Mouse (Mus musculus) MEL (cell line): ENCODE data around the gene Ogdhl. TPM values are rescaled to one million over a fixed set of nuclear protein-coding genes. Genes with fewer than 3 reads are reported as not detected.

ENCODE experiments used
- DNase-seq: peaks from one replicate; pipeline ENCODE4 v3.0.0; 2011; ENCODE audit warnings: low read depth, low spot score
- H3K27ac ChIP-seq: 2 replicates; pipeline ENCODE4 v1.5.1; 2012; ENCODE audit warnings: low read depth, mild to moderate bottlenecking, control low read depth, low read length, moderate library complexity; ENCODE audit not compliant: control insufficient read depth
- H3K27me3 ChIP-seq, 2 experiments: fragments of 150-350 bp in 1 of 2; sonication (generic) in 1 of 2; 2 replicates each; pipeline ENCODE4 v1.6.1; 2012; ENCODE audit warnings: low read length in 2 of 2, mild to moderate bottlenecking in 2 of 2, improper control_type of control experiment in 1 of 2, moderate library complexity in 1 of 2; ENCODE audit not compliant: insufficient read depth in 2 of 2, control insufficient read depth in 1 of 2
- H3K36me3 ChIP-seq, 2 experiments: 2 replicates each; pipeline ENCODE4 v1.6.1; 2012 to 2014; ENCODE audit warnings: low read length in 2 of 2, improper control_type of control experiment in 1 of 2, inconsistent platforms in 1 of 2, mild to moderate bottlenecking in 1 of 2; ENCODE audit not compliant: insufficient read depth in 2 of 2, control insufficient read depth in 1 of 2
- H3K4me1 ChIP-seq, 2 experiments: fragments of 150-350 bp in 1 of 2; sonication (generic) in 1 of 2; 2 replicates each; pipeline ENCODE4 v1.6.1; 2012; ENCODE audit warnings: low read length in 2 of 2, improper control_type of control experiment in 1 of 2, mild to moderate bottlenecking in 1 of 2; ENCODE audit not compliant: insufficient read depth in 2 of 2, control insufficient read depth in 1 of 2
- H3K4me3 ChIP-seq, 2 experiments: fragments of 150-350 bp in 1 of 2; sonication (generic) in 1 of 2; 2 replicates each; pipeline ENCODE4 v1.5.1; 2012; ENCODE audit warnings: low read depth in 2 of 2, low read length in 2 of 2, mild to moderate bottlenecking in 2 of 2, moderate library complexity in 2 of 2, control low read depth in 1 of 2, improper control_type of control experiment in 1 of 2; ENCODE audit not compliant: control insufficient read depth in 1 of 2, insufficient read depth in 1 of 2
- H3K79me2 ChIP-seq: 2 replicates; pipeline ENCODE4 v1.6.1; 2012; ENCODE audit warnings: mild to moderate bottlenecking, low read length, moderate library complexity; ENCODE audit not compliant: control insufficient read depth, poor library complexity, insufficient read depth
- H3K9ac ChIP-seq: 2 replicates; pipeline ENCODE4 v1.6.1; 2012; ENCODE audit warnings: low read depth, mild to moderate bottlenecking, control low read depth, low read length, moderate library complexity; ENCODE audit not compliant: control insufficient read depth, poor library complexity, severe bottlenecking
- H3K9me3 ChIP-seq: fragments of 150-350 bp; sonication (generic); replicated peaks from 2 replicates; pipeline ENCODE4 v1.6.1; 2012; ENCODE audit warnings: mild to moderate bottlenecking, low read length, improper control_type of control experiment, moderate library complexity; ENCODE audit not compliant: insufficient read depth
- CHD1 ChIP-seq: IDR thresholded peaks from 2 replicates; pipeline ENCODE4 v1.6.1; 2012; ENCODE audit warnings: low read depth, mild to moderate bottlenecking, inconsistent platforms, low read length, improper control_type of control experiment
- CTCF ChIP-seq, 3 experiments: IDR thresholded peaks in 2 of 3; conservative IDR thresholded peaks in 1 of 3; 2 replicates each; pipeline ENCODE4 v1.5.1; 2011 to 2012; ENCODE audit warnings: low read length in 3 of 3, low read depth in 2 of 3, mild to moderate bottlenecking in 2 of 3, improper control_type of control experiment in 1 of 3, inconsistent platforms in 1 of 3, mixed read lengths in 1 of 3, moderate library complexity in 1 of 3; ENCODE audit not compliant: control insufficient read depth in 1 of 3, insufficient read depth in 1 of 3, poor library complexity in 1 of 3, severe bottlenecking in 1 of 3
- ELF1 ChIP-seq: IDR thresholded peaks from 2 replicates; pipeline ENCODE4 v1.6.1; 2014; ENCODE audit warnings: low read depth, mild to moderate bottlenecking, inconsistent platforms, low read length, improper control_type of control experiment, moderate library complexity
- EP300 ChIP-seq, 2 experiments: IDR thresholded peaks; 2 replicates each; pipeline ENCODE4 v1.6.1; 2011; ENCODE audit warnings: improper control_type of control experiment in 2 of 2, low read length in 2 of 2, low read depth in 1 of 2, mild to moderate bottlenecking in 1 of 2
- ETS1 ChIP-seq: IDR thresholded peaks from 2 replicates; pipeline ENCODE4 v1.6.1; 2012; ENCODE audit warnings: low read depth, mild to moderate bottlenecking, inconsistent platforms, low read length, improper control_type of control experiment, moderate library complexity
- GABPA ChIP-seq: IDR thresholded peaks from 2 replicates; pipeline ENCODE4 v1.6.1; 2012; ENCODE audit warnings: low read depth, mild to moderate bottlenecking, inconsistent platforms, low read length, improper control_type of control experiment, moderate library complexity
- GATA1 ChIP-seq: IDR thresholded peaks from 2 replicates; pipeline ENCODE4 v1.6.1; 2011; ENCODE audit warnings: low read depth, low read length, improper control_type of control experiment
- MAFK ChIP-seq: IDR thresholded peaks from 2 replicates; pipeline ENCODE4 v1.6.1; 2011; ENCODE audit warnings: low read depth, mild to moderate bottlenecking, low read length, improper control_type of control experiment, borderline replicate concordance
- MAX ChIP-seq: IDR thresholded peaks from 2 replicates; pipeline ENCODE4 v1.6.1; 2011; ENCODE audit warnings: low read length, improper control_type of control experiment
- MYC ChIP-seq: IDR thresholded peaks from 2 replicates; pipeline ENCODE4 v1.6.1; 2011; ENCODE audit warnings: low read depth, mild to moderate bottlenecking, low read length, improper control_type of control experiment, moderate library complexity
- NELFE ChIP-seq: IDR thresholded peaks from 2 replicates; pipeline ENCODE4 v1.6.1; 2011; ENCODE audit warnings: low read depth, low read length, improper control_type of control experiment
- NRF1 ChIP-seq: IDR thresholded peaks from 2 replicates; pipeline ENCODE4 v1.6.1; 2014; ENCODE audit warnings: low read depth, mild to moderate bottlenecking, inconsistent platforms, low read length, improper control_type of control experiment, moderate library complexity; ENCODE audit not compliant: poor library complexity, insufficient read depth, severe bottlenecking
- POLR2AphosphoS5 ChIP-seq: IDR thresholded peaks from 2 replicates; pipeline ENCODE4 v1.6.1; 2012; ENCODE audit warnings: low read depth, borderline replicate concordance, mild to moderate bottlenecking, inconsistent platforms, low read length, moderate library complexity, mixed read lengths
- RCOR1 ChIP-seq: IDR thresholded peaks from 2 replicates; pipeline ENCODE4 v1.6.1; 2012; ENCODE audit warnings: low read depth, mild to moderate bottlenecking, inconsistent platforms, low read length, improper control_type of control experiment
- SMC3 ChIP-seq: IDR thresholded peaks from 2 replicates; pipeline ENCODE4 v1.6.1; 2011; ENCODE audit warnings: low read depth, low read length, improper control_type of control experiment
- ZC3H11A ChIP-seq: IDR thresholded peaks from 2 replicates; pipeline ENCODE4 v1.6.1; 2012; ENCODE audit warnings: low read depth, mild to moderate bottlenecking, inconsistent platforms, low read length, improper control_type of control experiment
- ZKSCAN1 ChIP-seq: IDR thresholded peaks from 2 replicates; pipeline ENCODE4 v1.6.1; 2012; ENCODE audit warnings: low read depth, mild to moderate bottlenecking, inconsistent platforms, low read length, improper control_type of control experiment, moderate library complexity
- ZMIZ1 ChIP-seq: IDR thresholded peaks from 2 replicates; pipeline ENCODE4 v1.6.1; 2012; ENCODE audit warnings: low read depth, mild to moderate bottlenecking, inconsistent platforms, low read length, improper control_type of control experiment, moderate library complexity
- polyA plus RNA-seq, 2 experiments: library from polyadenylated mRNA; stranded (reverse) in 1 of 2; unstranded in 1 of 2; fragments of >175 nt in 1 of 2; fragments of >200 nt in 1 of 2; gene quantifications; 2 replicates each; pipeline versions ENCODE4 v1.2.1 to v1.2.4; 2012; ENCODE audit warnings: low replicate concordance in 2 of 2, low read depth in 1 of 2; ENCODE audit not compliant: insufficient read length in 2 of 2, insufficient read depth in 1 of 2, missing spikeins in 1 of 2
- total RNA-seq: library from RNA; depleted of rRNA; stranded (reverse); fragments of 300-350 nt; gene quantifications from 2 replicates; pipeline ENCODE4 v1.2.3, GENCODE M21; 2012

The Ogdhl gene
- total and polyA plus RNA-seq, 3 experiments, result 9.4 to 12.6 TPM; not detected in 1

- H3K79me2 ChIP-seq, result no peaks in the 10 kb centered on the region
- H3K36me3 ChIP-seq, result no peaks in the 10 kb centered on the region
- no peak for DNase-seq
- no peaks in the 10 kb centered on the region for H3K27me3 ChIP-seq
- no peak for TF ChIP-seq SMC3
- no peak for TF ChIP-seq MAX
- TF ChIP-seq CHD1, result no peak
- TF ChIP-seq MYC, result no peak
- TF ChIP-seq CTCF (IDR thresholded peaks at IDR 0.05 in 2 of 3, conservative IDR thresholded peaks at IDR 0.05 in 1 of 3; ENCODE audit: control insufficient read depth in 1 of 3, insufficient read depth in 1 of 3, low read depth in 2 of 3, low read length in 3 of 3, poor library complexity in 1 of 3, severe bottlenecking in 1 of 3), result no peak
- TF ChIP-seq GABPA, result no peak
- no peak for TF ChIP-seq ZKSCAN1
- no peak for TF ChIP-seq GATA1
- no peak for TF ChIP-seq NRF1
- TF ChIP-seq NELFE, result no peak
- no peak for TF ChIP-seq ZC3H11A
- no peak for TF ChIP-seq EP300 (IDR thresholded peaks at IDR 0.05; ENCODE audit: low read depth in 1 of 2, low read length in 2 of 2)
- TF ChIP-seq ZMIZ1, result no peak
- no peak for TF ChIP-seq POLR2AphosphoS5
- no peak for TF ChIP-seq ELF1
- H3K9me3 ChIP-seq, result no peaks in the 10 kb centered on the region
- no peak overlapping the region for H3K27ac ChIP-seq
- no peaks in the 10 kb centered on the region for H3K4me1 ChIP-seq
- H3K4me3 ChIP-seq, result no peak overlapping the region
- no peak overlapping the region for H3K9ac ChIP-seq
Observed at GRCm38 (mm10) chr14:32336547-32336946, 14.7 kb downstream of the Ogdhl start.

- H3K27ac ChIP-seq, result no peak overlapping the region
- no peak for DNase-seq
- H3K9me3 ChIP-seq, result no peaks in the 10 kb centered on the region
- no peaks in the 10 kb centered on the region for H3K4me1 ChIP-seq
- H3K9ac ChIP-seq, result no peak overlapping the region
- H3K27me3 ChIP-seq, result no peaks in the 10 kb centered on the region
- no peak overlapping the region for H3K4me3 ChIP-seq
- H3K36me3 ChIP-seq, result no peaks in the 10 kb centered on the region
- TF ChIP-seq RCOR1 (no peak), MAFK (no peak), NELFE (no peak), ETS1 (no peak)
- no peaks in the 10 kb centered on the region for H3K79me2 ChIP-seq
Observed at GRCm38 (mm10) chr14:32341823-32342222, 20.0 kb downstream of the Ogdhl start.
